Mouse (Mus musculus) liver, embryonic 15.5 days (tissue): ENCODE measurements around the gene Wdr19. TPM values are rescaled to one million over a fixed set of nuclear protein-coding genes. Genes with fewer than 3 reads are reported as not detected.

ENCODE experiments used
- ATAC-seq: fragments of 200-750 bp; cut with Nextera tagmentation; 2 replicates; pipeline ENCODE4 v1.8.0; 2017; ENCODE audit warnings: moderate number of reproducible peaks, mild to moderate bottlenecking, moderate library complexity; ENCODE audit not compliant: insufficient read depth
- H3K27ac ChIP-seq: fragments of 300-500 bp; sonication (generic); replicated peaks from 2 replicates; pipeline ENCODE4 v1.5.1; 2015; ENCODE audit warnings: mild to moderate bottlenecking, inconsistent platforms
- H3K27me3 ChIP-seq: fragments of 300-500 bp; sonication (generic); 2 replicates; pipeline ENCODE4 v1.6.1; 2015; ENCODE audit warnings: mild to moderate bottlenecking, inconsistent platforms
- H3K36me3 ChIP-seq: fragments of 300-500 bp; sonication (generic); replicated peaks from 2 replicates; pipeline ENCODE4 v1.6.1; 2015; ENCODE audit warnings: moderate library complexity, mild to moderate bottlenecking, inconsistent platforms
- H3K4me1 ChIP-seq: fragments of 300-500 bp; sonication (generic); replicated peaks from 2 replicates; pipeline ENCODE4 v1.6.1; 2015; ENCODE audit warnings: inconsistent platforms
- H3K4me2 ChIP-seq: fragments of 300-500 bp; sonication (generic); 2 replicates; pipeline ENCODE4 v1.6.1; 2015; ENCODE audit warnings: moderate library complexity, mild to moderate bottlenecking, inconsistent platforms
- H3K4me3 ChIP-seq: fragments of 300-500 bp; sonication (generic); replicated peaks from 2 replicates; pipeline ENCODE4 v1.5.1; 2015; ENCODE audit warnings: mild to moderate bottlenecking, inconsistent platforms
- H3K9ac ChIP-seq: fragments of 300-500 bp; sonication (generic); 2 replicates; pipeline ENCODE4 v1.6.1; 2015; ENCODE audit warnings: moderate library complexity, mild to moderate bottlenecking, inconsistent platforms
- H3K9me3 ChIP-seq: fragments of 300-500 bp; sonication (generic); replicated peaks from 2 replicates; pipeline ENCODE4 v1.6.1; 2016; ENCODE audit warnings: inconsistent platforms
- WGBS: fragments of 180-500 bp; shearing (Covaris S2); methylation state at CpG from one replicate; pipeline ENCODE4 v1.1.7; 2015; ENCODE audit warnings: mixed read lengths; ENCODE audit not compliant: insufficient replicate concordance; 5-methylcytosine and 5-hydroxymethylcytosine counted together
- polyA plus RNA-seq: library from polyadenylated mRNA; unstranded; fragments of >200 nt; fragmentation: Nextera tagmentation; extraction: Ambion mirVana; gene quantifications from 2 replicates; pipeline ENCODE4 v1.2.1, GENCODE M21; 2015

The Wdr19 gene
- polyA plus RNA-seq, 1 experiment from 2014 or later: 0.86 TPM

DNA sequence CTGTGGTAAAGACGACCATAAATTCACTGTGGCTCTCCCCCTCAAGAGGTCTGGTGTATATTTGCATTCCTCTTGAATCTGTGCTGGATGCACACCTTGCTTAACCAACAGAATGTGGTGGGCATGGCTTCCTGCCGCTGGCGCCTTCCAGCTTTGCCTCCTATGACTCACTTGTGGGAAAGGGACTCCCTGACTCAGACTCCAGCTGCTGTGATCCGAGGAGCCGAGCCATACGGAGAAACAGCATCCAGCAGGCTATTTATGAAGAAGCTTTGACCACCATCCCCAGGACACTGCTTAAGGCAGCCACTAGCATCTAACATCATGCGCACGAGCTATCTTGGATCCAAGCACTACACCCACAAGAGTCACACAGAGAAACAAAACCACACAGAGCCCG lies 5.1 kb upstream of the Wdr19 start:
- Histone ChIP-seq H3K4me3 (no peak overlapping the region), H3K9ac (no peak overlapping the region), H3K36me3 (no peaks in the 10 kb centered on the region), H3K9me3 (no peaks in the 10 kb centered on the region), H3K4me2 (no peak overlapping the region), H3K27me3 (no peaks in the 10 kb centered on the region), H3K4me1 (peaks cover 4% of the 10 kb centered on the region; the same call in 1 of the 2 replicates), H3K27ac (no peak overlapping the region)
- ATAC-seq: no peak
- WGBS: 63% methylated on average over 9 of the region's 9 CpGs

DNA sequence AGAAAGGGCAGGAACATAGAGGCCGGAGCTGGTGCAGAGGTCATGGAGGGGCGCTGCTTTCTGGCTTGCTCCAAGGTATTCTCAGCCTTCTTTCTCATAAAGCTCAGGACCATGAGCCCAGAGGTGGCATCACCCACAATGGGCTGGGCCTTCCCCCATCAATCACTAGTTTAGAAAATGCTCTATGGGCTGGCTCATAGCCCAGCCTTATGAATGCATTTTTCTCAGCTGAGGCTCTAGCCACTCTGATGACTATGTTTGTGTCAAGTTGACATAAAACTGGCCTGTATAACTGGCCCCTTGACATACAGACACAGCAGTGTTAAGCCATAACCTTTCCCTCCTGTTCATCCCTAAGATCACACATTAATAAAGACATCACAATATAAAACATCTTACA lies 5.2 kb downstream of the Wdr19 start:
- Histone ChIP-seq H3K27me3 (no peaks in the 10 kb centered on the region), H3K4me3 (no peak overlapping the region), H3K9ac (no peak overlapping the region), H3K9me3 (no peaks in the 10 kb centered on the region), H3K4me1 (peaks cover 7% of the 10 kb centered on the region), H3K27ac (no peak overlapping the region), H3K36me3 (no peaks in the 10 kb centered on the region), H3K4me2 (no peak overlapping the region)
- whole genome bisulfite sequencing: 63% methylated on average over 2 of the region's 2 CpGs
- no peak for ATAC-seq

DNA sequence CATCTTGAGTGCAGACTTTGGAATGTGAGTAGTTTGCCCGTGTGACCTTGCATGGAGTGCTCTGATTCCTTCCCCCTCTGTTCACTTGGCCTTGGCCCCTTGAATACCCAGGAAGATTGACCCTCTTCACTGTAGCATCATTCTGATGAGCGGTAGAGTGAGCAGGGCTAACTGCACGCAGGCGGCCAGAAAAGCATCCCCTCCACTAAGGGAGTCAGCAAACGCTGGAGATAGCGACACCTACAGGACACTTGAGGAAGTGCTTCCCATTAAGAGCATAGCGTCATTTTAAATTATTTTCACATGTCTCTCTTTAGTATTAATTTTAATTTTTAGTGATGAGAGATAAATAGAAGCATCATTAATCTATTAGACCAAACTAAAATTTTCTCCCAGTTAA lies 13.8 kb downstream of the Wdr19 start:
- no peak overlapping the region for H3K4me2 ChIP-seq
- no peaks in the 10 kb centered on the region for H3K36me3 ChIP-seq
- H3K4me1 ChIP-seq: no peaks in the 10 kb centered on the region
- H3K27ac ChIP-seq: no peak overlapping the region
- no peaks in the 10 kb centered on the region for H3K27me3 ChIP-seq
- no peak for ATAC-seq
- WGBS: 21% methylated on average over 7 of the region's 7 CpGs
- H3K9me3 ChIP-seq: no peaks in the 10 kb centered on the region
- no peak overlapping the region for H3K9ac ChIP-seq
- H3K4me3 ChIP-seq: no peak overlapping the region

DNA sequence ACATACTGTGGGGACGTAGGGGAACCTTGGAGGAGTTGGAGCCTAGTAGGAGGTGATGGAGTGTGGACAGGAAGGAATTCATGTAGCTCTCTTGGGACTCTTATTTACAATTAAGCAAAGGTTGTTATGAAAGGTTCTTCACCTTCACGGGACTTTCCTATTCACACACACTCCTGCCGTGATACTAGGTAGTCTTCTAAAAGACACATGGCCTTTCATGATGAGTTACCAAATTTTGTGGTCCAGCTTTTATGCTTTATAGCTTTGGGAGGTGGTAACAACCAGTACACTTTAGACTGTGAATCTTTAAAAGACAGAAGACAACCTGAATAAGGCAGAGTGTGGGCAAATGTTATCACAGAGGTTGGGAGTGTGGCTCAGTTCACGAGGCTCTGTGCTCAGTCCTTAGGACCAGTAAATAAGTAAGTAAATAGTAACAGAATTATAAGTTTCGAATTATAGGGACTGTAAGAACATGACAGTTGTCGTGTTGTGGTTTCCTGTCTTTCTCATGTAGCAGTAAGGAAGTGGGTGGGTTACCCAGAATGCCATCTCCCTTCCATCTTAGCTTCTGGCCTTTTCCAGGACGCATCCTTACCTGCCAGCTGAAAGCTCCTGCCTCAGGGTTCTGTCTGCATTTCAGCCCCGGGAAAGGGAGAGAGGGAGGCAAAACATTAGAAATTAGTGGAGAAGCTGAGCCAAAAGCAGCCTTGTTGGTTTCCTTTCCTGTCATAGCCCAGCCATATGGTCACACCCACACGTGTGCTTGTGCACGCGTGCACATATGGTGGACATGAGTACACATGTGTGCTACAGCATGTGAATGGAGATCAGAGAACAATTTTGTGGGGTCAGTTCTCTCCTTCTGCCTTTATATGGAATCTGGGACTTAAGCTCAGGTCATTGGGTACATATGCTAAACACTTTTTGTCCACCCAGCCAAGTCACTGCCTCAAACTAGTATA lies 18.1 kb downstream of the Wdr19 start:
- H3K27me3 ChIP-seq: no peaks in the 10 kb centered on the region
- no peak overlapping the region for H3K27ac ChIP-seq
- 57% methylated on average over 11 of the region's 11 CpGs for WGBS
- no peaks in the 10 kb centered on the region for H3K36me3 ChIP-seq
- no peak for ATAC-seq
- no peaks in the 10 kb centered on the region for H3K4me1 ChIP-seq
- H3K9me3 ChIP-seq: no peaks in the 10 kb centered on the region
- no peak overlapping the region for H3K9ac ChIP-seq
- no peak overlapping the region for H3K4me3 ChIP-seq
- no peak overlapping the region for H3K4me2 ChIP-seq

DNA sequence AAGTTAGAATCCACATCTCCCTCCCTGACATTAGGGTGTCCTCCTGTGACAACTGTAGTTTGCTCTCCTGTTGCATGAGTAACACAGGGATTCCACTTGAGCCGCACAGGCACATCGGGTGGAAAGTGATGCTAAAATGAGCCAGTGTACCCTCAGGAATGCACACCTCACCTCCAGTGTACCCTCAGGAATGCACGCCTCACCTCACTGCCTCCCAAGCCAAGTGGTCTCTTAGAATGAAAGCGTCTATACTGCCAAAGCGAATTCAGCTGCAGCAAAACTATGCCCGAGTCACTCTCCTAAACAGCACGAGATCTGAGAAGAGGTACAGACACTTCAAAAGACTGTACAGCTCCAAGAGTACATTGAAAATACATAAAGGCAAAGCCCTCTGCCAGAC lies 21.5 kb downstream of the Wdr19 start:
- no peaks in the 10 kb centered on the region for H3K27me3 ChIP-seq
- no peak overlapping the region for H3K27ac ChIP-seq
- no peak overlapping the region for H3K4me3 ChIP-seq
- H3K4me1 ChIP-seq: no peaks in the 10 kb centered on the region
- H3K9me3 ChIP-seq: no peaks in the 10 kb centered on the region
- ATAC-seq: no peak
- H3K4me2 ChIP-seq: no peak overlapping the region
- no peak overlapping the region for H3K9ac ChIP-seq
- H3K36me3 ChIP-seq: no peaks in the 10 kb centered on the region
- WGBS: 77% methylated on average over 7 of the region's 7 CpGs

DNA sequence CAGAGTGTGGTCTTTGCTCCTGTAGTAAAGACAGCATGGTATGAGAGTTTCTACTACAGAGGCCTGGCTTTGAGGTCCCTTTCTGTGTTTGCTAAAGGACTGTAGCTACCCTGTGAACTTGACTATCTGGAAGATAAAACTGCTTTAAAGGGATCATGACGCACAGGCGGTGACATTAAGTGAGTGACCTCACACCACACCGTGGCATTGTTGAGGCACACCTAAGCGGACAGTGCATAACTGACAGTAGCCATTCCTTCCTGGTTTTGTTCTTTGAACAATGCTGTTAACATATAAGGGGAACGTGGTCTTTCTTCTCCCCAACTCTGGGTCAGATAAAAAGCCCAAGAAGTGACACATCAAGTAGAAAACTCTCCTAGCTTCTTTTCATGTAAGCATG lies 24.6 kb downstream of the Wdr19 start:
- Histone ChIP-seq H3K36me3 (no peaks in the 10 kb centered on the region), H3K27me3 (no peaks in the 10 kb centered on the region), H3K9me3 (no peaks in the 10 kb centered on the region), H3K9ac (no peak overlapping the region), H3K4me1 (no peaks in the 10 kb centered on the region), H3K4me2 (no peak overlapping the region), H3K4me3 (no peak overlapping the region), H3K27ac (no peak overlapping the region)
- ATAC-seq: no peak
- 65% methylated on average over 5 of the region's 5 CpGs for whole genome bisulfite sequencing

DNA sequence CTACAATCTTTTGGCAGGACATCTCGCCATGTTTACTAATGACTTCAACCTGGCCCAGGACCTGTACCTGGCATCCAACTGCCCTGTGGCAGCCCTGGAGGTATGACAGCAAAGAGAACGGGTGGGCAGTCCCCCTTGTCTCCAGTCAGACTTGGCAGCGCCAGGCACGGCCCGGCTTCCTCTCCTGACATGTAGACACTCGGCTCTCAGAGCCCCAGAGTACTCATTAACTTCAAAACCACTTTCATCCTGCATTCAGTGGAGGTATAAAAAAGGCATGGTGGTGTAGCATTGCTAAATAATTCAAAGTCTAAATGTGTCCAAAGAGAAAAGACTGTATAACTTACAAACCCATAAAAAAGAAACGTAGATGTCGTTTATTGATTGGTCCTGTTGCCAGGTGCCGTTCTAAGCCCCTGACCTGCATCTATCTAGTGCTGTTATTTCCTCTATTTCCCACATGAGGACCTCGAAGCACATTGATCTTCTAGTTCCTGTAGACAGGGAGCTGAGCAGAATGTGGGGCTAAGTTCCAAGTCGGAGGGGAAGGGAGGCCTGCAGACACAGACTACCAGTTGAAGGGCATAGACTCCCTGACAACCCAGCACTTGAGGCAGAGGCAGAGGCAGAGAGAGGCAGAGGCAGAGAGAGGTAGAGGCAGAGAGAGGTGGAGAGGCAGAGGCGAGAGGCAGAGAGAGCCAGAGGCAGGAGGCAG lies 31.9 kb downstream of the Wdr19 start:
- Histone ChIP-seq H3K27me3 (no peaks in the 10 kb centered on the region), H3K36me3 (no peaks in the 10 kb centered on the region), H3K4me1 (no peaks in the 10 kb centered on the region), H3K4me3 (no peak overlapping the region), H3K9ac (no peak overlapping the region), H3K4me2 (no peak overlapping the region), H3K27ac (no peak overlapping the region), H3K9me3 (no peaks in the 10 kb centered on the region)
- no peak for ATAC-seq
- 57% methylated on average over 12 of the region's 12 CpGs for WGBS

DNA sequence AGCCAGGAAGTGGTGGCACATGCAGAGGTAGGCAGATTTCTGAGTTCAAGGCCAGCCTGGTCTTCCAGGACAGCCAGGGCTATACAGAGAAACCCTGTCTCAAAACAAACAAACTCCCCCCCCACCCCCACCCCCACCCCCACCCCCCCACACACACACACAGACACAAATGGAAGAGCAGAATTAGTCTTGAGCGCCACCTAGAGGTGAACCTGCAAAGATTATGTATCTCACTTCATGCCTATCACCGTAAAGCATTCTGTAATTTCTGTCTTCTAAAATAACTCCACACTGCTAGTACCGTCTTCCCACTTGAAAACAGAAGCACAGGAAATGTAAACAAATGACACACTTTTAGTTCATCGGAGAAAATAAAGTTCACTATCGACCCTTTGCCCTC lies 43.2 kb downstream of the Wdr19 start:
- no peaks in the 10 kb centered on the region for H3K4me1 ChIP-seq
- 47% methylated on average over 5 of the region's 5 CpGs for WGBS
- H3K27ac ChIP-seq: no peak overlapping the region
- H3K4me3 ChIP-seq: no peak overlapping the region
- H3K36me3 ChIP-seq: no peaks in the 10 kb centered on the region
- H3K9ac ChIP-seq: no peak overlapping the region
- H3K27me3 ChIP-seq: no peaks in the 10 kb centered on the region
- no peak overlapping the region for H3K4me2 ChIP-seq
- ATAC-seq: no peak
- no peaks in the 10 kb centered on the region for H3K9me3 ChIP-seq

DNA sequence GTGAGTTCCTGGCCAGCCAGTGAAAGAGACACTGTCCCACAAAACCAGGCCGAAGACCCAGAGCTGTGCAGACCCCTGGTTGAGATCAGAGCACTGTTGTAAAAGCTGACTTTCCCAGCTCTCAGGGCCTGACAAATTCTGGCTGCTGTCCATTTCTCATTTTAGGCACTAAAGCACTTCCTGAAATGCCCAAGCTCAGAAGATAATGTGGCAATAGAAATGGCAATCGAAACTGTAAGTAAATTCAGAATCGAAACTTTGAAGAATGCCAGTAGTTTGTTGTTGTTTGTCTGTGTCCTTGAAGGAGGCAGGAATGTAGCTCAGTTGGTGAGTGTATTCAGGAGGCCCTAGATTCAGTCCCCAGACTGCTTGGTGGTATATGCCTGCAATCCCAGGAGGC lies 47.8 kb downstream of the Wdr19 start:
- no peaks in the 10 kb centered on the region for H3K9me3 ChIP-seq
- no peaks in the 10 kb centered on the region for H3K27me3 ChIP-seq
- H3K36me3 ChIP-seq: no peaks in the 10 kb centered on the region
- H3K4me2 ChIP-seq: no peak overlapping the region
- no peak overlapping the region for H3K27ac ChIP-seq
- H3K9ac ChIP-seq: no peak overlapping the region
- no peaks in the 10 kb centered on the region for H3K4me1 ChIP-seq
- no peak for ATAC-seq
- WGBS: 70% methylated on average over 3 of the region's 3 CpGs
- H3K4me3 ChIP-seq: no peak overlapping the region

DNA sequence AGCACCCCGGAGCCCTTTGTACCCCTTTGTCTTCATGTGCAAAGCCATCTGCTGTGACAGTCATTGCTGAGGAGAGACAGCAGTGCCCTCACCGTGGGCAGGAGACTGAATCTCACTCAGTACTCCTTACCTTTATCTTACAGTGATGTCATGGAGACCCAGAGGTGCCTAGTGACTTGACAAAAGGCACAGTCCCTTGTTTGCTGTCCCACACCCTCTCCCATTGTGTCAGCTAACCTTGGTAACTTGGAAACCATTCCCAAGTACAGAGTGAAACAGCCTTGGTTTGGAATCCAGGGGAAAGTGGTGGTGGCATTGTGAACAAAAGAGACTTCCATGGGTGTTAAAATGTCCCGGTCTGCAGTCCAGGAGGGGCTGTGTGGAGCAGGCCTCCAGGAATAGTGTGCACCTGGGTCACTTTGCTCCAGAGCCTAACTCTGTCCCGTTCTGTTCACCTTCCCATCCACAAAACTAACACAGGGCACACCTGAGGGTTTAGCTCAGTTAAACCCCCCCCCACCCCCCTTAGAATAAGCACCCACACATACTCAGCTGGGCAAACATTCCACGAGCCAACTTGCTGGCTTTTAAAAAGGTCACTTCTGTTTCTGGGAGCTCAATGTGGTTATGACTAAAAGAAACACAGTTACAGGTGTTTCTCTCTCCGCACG lies 50.8 kb downstream of the Wdr19 start:
- Histone ChIP-seq H3K4me2 (no peak overlapping the region), H3K4me3 (no peak overlapping the region), H3K4me1 (no peaks in the 10 kb centered on the region), H3K9ac (no peak overlapping the region), H3K9me3 (no peaks in the 10 kb centered on the region), H3K27me3 (no peaks in the 10 kb centered on the region), H3K27ac (no peak overlapping the region), H3K36me3 (no peaks in the 10 kb centered on the region)
- 69% methylated on average over 7 of the region's 7 CpGs for WGBS
- ATAC-seq: no peak

DNA sequence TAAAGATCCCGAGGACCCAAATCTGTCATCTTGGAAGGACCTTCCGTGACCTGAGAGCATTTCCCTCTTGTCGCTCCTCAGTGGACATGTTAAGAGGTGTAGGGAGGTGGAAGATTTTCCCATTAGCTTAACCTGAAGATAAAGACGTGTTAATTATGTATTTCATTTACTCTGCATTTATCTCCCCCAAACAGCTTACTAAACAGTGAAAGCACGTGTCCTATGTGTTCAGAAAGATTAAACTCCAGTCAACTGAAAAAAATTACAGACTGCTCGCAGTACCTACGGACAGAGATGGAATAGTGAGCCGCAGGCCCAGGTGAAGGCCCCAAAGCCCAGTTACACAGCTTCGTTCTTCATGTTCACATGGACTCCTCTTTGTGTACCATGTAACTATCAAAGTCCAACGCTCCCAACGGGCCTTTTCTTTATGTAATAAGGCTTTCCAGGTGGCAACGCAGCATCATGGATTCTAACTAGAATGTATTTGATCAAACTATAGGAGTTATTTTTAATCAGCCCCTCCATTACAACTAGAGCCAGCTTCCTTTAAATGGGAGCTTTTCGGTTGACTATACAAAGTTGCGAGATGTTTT lies 58.5 kb downstream of the Wdr19 start:
- peaks cover 3% of the 10 kb centered on the region; the same call in 1 of the 2 replicates for H3K4me1 ChIP-seq
- 66% methylated on average over 14 of the region's 14 CpGs for WGBS
- no peaks in the 10 kb centered on the region for H3K9me3 ChIP-seq
- no peak overlapping the region for H3K4me2 ChIP-seq
- H3K4me3 ChIP-seq: no peak overlapping the region
- H3K9ac ChIP-seq: no peak overlapping the region
- H3K27ac ChIP-seq: no peak overlapping the region
- H3K27me3 ChIP-seq: no peaks in the 10 kb centered on the region
- ATAC-seq: no peak; the same call in 1 of the 2 replicates
- H3K36me3 ChIP-seq: peaks cover 41% of the 10 kb centered on the region
